Mouse (Mus musculus): ENCODE data around the gene Ank.

Ank gene

DNA sequence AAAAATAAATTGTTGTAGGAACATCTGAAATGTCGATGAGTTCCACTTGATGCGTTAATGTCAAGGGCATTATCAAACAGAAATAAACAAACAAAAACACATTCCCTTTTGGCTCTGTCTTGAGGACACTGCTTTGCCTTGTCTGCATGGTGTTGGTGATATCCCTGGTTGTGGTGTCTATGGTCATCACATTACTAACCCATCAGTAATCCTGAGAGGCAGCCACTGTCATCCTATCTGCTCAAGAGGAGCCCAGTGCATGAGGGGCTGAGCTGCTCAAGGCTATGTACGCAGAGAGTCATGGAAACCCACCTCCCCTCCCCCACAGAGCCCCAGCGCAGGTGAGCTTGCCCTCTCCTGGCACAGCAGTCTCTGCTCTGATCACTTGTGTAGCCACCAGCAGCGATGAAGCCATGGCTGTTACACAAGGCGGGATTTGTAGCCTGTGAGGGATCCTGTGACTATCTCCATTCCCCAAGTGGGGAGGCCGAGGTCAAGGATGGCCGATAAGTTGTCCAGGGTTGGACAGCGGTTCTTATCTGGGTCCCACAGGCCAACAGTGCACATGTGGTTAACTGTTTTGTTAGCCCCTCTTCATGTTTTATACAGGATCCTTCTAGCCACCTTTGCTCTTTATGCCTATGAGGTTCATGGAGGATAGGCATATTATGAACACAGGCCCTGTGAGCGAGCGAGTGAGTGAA lies 30.3 kb downstream of the Ank start:
- in situ Hi-C loops (cut with MboI, MseI) = no loop called here

DNA sequence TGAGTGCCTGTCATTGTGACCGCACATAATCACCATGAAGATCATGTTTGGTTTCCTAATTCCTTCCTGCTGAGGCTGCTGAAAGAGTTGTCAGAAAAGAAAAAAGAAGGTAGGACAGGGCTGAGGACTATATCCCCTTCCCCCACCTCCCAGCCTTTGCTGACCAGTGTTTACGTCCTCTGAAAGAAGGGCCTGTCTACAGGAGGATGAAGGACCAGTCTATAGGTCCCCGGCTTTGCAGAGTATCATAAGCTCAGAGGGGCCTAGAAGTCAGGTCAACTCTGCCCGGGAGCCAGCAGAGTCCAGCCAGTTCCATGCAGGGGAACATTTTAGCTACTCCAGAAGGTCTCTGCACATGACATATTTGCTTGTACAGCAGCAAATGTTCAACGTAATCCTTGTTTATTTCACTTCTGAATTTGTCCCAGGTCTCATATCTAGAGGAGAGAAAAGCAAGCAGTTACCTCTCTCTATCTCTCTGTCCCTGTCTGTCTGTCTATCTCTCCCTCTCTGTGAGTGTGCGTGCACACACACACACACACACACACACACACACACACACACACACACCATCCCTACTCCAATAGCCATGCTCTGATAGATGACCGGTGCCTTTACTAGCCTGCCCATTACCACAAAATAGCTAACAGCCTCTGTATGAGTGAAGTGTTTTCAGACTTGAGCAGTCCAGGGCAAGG lies 31.0 kb downstream of the Ank start:
- in situ Hi-C loops (cut with MboI, MseI) = no loop called here

DNA sequence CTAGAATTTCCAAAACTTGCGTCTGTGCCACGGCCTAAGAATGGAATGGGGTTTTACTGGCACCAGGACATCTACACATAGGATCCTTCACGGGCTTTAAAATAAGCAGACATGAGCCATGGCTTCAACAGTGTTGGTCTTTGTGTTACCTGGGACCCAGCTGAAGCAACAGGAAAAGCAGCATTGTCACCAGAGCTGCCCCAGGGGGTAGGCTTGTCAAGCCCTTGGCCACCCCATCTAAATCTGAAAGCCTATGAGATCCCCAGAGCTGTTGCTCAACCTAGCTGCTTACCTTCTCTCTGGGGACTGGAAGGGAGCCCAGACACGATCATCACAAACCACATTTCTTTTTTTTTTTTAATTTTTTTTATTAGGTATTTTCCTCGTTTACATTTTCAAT lies 31.6 kb downstream of the Ank start:
- in situ Hi-C loops (cut with MboI, MseI) = no loop called here

DNA sequence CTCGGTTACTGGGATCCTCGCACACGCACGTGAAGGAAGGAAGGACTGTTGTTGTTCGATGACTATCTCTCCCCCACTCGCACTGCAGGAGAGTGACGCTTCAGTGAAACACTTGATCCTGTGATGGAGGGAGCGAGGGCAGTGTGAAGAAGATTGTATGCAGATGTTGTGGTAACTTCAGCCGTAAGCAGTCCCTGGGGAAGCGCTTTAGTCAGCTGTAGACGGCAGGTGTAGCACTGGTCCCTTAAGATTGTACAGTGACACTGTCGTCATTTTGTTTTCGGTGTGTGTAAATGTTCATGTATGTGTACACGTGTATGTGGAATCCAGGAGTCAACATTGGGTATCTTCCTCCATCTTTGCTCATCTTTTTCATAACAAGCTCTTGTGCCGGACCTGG lies 33.9 kb downstream of the Ank start:
- in situ Hi-C loops (cut with MboI, MseI) = no loop called here

DNA sequence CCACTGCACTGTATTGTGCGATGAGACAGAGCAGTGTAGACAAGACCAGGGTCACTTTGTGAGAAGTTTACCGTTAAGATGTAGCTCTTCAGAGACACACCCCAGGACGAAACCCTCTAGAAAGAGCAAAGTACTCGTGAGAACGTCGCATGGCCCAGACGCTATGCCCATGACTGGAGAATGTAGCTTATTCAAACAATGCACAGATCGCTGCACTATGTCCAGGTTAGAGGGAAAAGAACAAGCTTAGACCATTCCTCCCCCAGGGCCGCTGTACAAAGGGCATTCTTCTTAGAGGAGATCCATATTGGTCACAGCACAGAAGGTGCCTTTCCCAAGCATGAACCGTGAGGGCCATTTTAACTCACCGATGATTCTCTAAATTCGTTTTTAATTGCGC lies 35.9 kb downstream of the Ank start:
- in situ Hi-C loops (cut with MboI, MseI) = no loop called here

DNA sequence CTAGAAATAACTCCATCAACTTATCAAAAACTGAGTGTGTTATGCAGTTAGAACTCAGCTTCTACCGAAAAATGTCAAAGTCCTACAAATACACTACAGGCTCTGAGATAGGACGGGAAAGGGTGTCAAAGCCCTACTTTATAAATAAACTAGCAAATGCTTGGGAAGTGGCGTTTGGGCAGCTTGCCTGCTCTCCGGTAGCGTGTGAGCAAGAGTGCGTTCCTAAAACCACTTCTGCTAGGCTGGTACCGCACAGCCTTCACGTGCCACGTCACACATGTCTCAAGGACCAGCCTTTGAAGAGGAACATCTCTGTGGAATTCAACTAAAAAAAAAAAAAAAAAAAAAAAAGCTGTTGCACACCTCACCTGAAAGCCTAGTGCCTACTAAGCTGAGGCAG lies 36.7 kb downstream of the Ank start:
- in situ Hi-C loops (cut with MboI, MseI) = no loop called here

DNA sequence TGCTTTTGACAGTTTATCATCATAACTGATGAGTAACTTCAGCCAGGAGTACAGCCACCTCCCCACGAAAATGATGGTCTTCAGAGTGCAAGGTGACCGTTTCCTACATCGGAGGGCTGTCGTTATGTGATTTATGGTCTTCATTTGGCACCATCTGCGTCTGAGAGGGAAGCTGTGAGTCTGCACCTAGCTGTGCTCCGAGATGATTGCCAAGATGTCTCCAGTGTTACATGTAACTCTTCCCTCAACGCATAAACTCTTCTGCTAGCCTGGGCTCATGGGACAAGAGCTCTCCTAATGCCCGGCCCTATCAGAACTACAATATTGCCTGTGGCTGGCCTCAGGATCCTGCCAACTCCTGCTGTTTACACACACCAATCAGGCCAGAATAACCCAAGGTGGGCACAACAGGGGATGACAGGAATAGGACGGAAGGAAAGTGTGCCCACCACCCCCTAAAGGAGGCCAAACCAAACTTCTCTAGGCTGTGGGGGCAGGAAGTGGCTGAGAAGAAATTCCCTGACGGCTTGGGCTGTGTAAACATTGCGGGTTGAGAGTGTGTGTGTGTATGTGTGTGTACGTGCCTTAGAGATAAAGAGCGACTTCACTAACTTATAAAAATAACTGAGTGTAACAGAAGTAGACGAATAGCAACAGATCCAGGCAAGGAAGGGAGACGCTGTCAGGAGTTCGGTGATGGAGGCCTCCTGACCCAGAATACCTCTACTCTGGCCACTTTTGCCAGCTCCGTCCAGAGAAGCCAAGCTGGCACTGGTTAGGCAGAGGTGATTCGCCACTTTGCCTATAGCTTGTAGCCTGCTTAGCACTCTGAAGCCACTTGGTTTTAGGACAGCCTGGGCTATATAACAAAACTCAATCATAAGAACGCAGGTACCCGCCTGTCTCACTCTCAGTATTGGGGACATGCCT lies 37.6 kb downstream of the Ank start:
- in situ Hi-C loops (cut with MboI, MseI) = no loop called here

DNA sequence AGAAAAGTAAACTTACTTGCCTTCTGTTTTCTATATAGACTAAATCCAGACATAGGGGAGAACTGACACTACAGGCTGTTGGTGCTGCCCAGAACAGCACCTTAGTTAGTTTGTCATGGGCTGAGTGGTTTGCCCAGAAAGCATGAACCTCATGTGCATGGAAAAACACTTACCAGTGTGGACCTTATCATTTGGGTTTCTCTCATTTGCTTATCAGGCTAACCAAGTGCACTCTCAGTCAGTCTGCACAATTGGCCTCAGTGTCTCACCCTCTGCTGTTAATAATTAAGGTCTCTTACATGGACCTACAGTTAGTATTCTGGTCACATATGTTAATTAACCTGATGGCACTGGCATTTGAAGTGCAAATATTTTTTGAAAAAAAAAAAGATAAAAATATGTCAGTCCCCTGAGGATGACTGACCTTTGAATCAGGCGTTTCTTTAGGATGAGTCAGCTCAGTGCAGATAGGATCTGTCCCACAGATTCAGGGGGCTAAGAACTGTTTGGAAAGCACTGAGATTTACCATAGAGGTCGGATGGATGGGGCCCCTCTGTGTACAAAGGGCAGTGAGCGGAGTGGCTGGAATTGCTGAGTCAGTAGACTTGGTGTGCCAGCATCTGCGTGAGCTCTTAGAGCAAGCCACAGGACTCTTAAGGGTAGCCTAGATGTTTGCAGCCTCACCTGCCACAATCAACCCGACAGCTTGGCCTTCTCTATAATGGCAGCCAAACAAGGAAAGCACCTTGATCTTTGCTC lies 39.8 kb downstream of the Ank start:
- in situ Hi-C loops (cut with MboI, MseI) = no loop called here

DNA sequence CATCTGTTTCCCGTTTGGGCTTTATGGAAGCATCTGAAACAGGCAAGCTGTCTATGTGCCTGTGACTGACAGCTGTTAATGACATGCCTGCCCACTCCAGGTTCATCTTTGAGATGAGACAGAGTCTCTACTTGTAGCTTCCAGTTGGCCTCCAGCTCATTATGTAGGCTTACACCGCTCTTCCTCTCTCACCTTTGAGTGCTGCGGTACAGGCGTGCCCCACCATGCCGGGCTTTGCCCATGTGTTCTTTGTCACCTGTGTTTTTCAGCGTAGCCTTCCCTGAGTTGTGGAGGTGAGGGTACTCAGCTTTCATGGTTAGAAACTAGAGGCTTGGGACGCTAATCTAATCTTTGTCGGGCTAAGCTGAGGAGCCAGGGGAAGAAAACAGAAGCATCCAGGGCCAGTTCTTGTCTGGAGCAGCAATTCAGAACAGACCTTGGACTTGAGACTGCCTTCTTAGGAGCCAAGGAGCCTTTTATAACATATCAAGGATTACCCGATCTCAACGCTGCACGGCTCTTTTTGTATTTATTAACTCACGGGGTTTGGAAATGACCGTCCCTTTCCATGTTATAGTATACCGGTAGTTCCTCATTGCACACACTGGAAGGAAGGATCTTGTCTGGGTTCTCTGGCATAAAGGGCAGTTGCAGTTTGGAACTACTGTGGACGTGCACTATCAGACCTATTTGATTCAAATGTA lies 40.6 kb downstream of the Ank start:
- in situ Hi-C loops (cut with MboI, MseI) = no loop called here

DNA sequence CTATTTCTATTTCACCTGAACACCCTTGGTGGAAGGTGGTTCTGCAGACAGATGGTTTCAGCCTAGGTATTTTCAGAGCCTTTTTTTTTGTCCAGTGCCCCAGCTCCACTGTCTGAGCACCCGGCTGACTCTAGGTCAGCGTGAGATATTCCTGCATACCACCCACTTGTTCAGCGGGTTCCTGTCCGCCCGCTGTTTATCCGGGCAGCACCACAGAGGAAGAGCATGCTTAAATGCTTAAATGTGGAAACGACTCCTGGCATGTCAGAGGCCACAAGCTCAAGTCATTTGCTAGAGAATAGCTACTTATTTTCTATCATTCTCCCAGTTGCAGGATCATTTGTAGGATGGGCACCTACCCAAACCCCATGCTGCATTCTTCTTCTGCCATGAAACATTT lies 41.7 kb downstream of the Ank start:
- in situ Hi-C loops (cut with MboI, MseI) = no loop called here

DNA sequence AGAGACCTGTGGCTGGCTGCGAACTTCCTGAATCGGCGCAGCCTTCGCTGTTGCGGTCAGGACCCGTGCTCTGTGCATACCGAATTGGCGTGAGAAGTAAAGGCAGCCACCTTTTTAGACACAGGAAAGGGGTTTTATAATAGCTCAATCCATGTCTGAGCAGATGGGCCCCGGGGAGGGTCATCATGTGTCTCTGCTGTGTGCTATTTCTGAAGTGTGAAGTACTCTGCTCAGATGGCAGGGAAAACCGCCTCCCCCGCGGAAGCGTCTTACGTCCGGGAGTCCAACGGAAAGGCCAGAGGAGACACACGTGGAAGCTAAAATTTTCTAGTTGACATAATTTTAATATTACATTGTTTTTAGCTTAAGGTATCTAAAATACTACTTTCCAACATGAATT lies 42.5 kb downstream of the Ank start:
- in situ Hi-C loops (cut with MboI, MseI) = no loop called here

DNA sequence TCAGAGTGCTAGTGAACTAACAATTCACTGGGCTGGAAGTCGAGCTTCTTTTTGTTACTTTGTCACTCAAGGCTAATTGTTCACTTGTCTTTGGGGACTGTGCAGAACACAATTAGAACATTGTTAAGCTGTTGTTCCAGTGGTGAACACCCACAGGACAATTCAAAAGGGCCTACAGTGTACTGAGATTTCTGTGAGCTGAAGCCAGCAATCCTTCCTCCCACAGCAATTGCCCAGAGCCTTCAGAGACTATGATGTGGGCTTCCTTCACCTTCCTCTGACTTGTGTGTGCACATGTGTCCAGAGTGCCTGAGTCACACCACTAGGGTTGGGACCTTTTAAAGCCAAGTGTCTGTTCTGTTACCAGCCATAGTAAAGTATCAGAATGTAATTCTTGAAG lies 50.5 kb downstream of the Ank start:
- in situ Hi-C loops (cut with MboI, MseI) = no loop called here

DNA sequence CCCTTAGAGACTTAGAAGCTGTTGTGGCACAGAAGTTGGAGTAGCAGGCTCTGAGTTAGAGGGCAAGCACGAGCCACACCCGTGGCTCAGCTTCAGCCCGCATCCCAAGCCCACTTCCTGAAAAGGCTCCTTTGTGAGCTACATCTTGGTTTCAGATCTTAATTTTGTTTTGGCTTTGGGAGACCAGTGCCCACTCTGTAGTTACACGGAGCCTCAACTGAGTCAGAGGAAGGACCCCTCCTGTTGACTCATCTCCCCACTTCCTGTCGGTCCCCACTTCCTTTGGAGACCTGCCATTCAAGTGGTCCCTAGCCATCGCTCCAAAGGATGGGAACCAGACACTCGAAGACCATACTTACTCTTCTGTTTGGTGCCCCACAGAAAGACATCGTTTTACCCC lies 51.5 kb downstream of the Ank start:
- in situ Hi-C loops (cut with MboI, MseI) = no loop called here

DNA sequence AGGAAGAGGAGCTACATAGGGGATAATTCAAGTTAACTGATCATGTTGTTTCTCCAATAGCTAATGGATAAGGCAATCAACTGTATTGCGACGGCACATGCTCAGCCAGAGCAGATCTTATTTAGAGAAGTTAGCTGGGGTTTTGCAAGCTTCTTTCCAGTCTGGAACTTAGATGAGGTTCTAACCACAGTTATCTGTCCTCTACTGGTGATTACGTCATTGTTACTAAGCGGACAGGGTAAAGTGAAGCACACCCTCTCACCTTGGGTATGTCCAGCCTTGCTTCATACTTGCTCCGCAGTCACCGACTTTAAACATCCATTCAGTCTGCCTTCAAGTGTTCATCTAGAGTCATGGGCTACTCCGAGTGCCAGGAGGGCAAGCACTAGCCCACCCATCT lies 53.4 kb downstream of the Ank start:
- in situ Hi-C loops (cut with MboI, MseI) = no loop called here

DNA sequence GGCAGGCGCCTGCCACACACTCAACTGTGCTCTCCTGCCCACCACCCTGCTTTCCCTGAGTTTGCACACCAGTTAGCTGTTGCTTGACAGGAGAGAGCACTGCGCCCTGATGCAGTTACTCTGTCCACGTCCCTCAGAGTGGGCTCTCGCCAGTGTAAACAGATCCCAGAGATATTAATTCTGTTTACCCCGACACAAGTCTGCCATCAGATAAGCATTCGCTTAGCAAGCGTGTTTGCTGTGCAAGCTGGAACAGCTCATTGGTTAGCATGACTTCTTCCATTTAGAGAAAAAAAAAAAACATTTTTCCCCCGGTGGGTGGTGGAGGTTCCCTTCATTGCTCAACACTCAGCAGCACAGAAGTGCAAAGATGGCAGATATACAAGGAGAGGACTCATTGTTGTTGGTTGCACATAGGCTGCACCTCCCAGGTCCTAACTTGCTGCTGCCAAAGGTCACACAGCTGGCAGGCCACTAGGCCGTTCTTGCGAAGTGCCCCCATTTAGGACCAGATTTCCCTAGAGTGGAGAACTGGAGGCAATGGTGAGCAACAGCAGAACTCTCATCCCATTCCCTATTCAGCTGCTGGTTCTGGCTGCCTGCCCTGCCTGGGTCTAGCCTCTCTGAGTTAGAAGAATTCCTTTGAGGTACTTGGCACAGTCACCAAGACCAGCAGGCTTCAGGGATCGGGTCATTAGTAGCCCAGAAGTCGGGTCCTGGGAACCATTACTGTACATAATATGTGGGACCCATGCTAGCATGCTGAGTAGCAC lies 58.9 kb downstream of the Ank start:
- in situ Hi-C loops (cut with MboI, MseI) = no loop called here

DNA sequence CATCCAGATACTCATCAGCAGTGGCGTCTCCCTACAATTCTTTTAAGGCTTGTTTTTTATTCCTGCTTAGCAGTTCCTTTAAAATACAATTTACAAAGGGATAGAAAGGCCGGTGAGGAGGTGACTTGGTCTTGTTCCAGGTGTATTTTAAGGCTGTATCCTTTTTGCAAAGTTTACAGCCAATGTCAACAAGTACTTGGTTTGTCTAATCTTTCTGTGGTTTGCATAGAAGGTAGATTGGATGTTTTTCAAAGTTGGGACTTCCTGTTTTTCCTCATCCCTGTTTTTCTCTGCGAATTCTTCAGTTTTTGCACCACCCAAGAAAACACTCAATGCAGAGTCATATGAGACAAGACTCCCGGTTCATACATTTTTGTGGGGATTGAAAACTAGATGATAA lies 62.4 kb downstream of the Ank start:
- in situ Hi-C loops (cut with MboI, MseI) = no loop called here

DNA sequence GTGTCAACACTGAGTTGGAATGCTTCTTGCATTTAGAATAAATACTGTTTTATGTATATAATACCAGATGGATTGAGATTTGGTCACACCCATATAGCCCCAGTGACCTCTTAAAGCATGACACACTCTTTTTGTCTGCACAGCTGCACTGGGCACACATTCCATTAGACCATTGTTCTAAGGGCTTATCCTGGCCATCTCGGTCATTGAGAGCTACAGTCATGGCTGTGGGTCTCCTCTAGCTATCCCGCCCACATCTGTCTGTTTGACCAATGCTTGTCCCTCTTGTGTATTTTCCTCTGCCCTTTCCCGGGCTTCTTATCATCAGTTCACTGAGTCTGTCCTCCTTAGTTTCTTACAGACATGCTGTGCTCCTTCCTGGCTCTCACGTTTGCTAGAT lies 63.5 kb downstream of the Ank start:
- in situ Hi-C loops (cut with MboI, MseI) = no loop called here

DNA sequence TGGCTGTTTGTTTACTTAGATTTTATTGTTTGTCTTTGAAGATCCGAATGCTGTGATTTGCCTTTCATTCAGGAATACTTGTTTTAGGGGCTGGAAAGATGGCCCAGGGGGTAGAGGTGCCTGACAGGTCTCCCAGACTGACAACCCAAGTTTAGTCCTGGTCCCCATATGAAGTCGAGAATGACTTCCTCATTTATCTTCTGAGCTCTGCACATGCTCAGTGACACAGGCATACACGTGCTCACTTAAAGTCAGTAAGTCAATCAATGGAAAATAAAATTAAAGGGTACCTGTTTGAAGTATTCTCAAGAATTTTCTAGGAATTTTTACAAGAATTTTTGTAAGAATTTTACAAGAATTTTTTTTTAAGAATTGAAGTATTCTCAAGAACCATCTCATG lies 66.6 kb downstream of the Ank start:
- in situ Hi-C loops (cut with MboI, MseI) = no loop called here

DNA sequence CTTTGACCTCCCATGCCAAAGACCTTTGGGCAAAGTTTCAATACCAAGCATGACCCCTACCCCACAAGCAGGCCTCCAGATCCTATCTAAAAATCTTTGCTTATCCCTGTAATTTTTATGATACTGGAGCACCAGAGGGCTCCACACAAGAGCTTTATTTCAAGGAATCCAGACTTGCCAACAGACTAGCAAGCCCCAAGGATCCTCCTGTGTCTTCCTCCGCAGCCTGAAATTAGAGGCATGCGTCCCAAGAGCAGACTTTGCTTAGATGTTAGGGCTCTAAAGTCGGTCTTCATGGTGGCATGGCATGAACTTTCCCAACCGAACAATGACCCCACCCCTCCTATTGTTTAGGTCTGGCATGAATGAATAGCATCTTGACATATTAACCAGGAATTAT lies 69.2 kb downstream of the Ank start:
- in situ Hi-C loops (cut with MboI, MseI) = no loop called here

DNA sequence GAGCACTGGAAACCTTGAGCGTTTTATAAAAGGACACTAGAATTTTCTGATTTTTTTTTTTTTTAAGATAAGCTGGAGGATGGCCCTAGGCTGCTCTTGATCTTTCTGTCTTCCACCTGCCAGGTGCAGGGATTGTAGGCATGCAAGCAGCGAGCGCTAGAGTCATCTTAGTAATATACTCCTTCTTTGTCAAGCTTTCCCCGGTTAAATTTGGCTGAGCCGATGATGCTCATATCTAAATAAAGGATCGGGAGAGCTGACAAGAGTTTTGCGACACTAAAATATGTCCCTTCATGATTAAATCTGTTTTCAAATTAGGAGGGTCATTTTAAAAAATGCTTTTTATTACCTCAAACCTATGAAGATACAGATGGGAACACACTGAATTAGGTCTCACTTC lies 69.7 kb downstream of the Ank start:
- in situ Hi-C loops (cut with MboI, MseI) = no loop called here

DNA sequence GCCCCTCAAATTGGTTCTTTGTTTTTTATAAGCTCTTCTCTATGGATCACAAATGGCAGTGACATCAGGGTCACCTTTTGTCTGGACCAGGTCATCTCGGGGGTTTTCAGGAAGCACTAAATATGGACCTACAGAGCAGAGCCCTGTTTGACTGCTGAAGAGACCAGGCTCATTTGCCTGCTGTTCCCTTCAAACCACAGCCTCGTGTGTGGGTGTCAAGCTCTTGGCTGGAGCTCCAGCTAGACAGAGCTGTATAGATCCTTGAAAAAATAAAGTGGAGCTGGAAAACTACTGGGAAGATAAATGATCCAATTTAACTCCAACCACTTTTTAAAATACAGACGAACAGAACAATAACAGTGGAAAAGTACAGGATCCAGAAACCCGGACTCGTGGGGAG lies 70.3 kb downstream of the Ank start:
- in situ Hi-C loops (cut with MboI, MseI) = no loop called here

Data from regulatory T cell (primary cell).